Comparison of ENCODE assay signal across 23 mouse cellular contexts in genomic region chr14:7999435-7999834, GRCm38 (mm10). TPM values are rescaled to one million over a fixed set of nuclear protein-coding genes. Genes with fewer than 3 reads are reported as not detected.
"Had no signal": no experiment of that assay in that cellular context is flagged by ENCODE, and none has a peak within 500 bp of the region (broad histone marks: within the 10 kb centered on the region; RNA-seq: fewer than 3 reads in every experiment).

No protein-coding gene starts in this region.

- H3K4me3 ChIP-seq: layer of hippocampus, adult 2 months; liver, embryonic 13.5 days; midbrain, embryonic 12.5 days; midbrain, embryonic 15.5 days; neural tube, embryonic 13.5 days had no signal

- H3K4me2 ChIP-seq: liver, embryonic 13.5 days; midbrain, embryonic 12.5 days; midbrain, embryonic 15.5 days; neural tube, embryonic 13.5 days had no signal

- H3K9me3 ChIP-seq: liver, embryonic 13.5 days; midbrain, embryonic 12.5 days; midbrain, embryonic 15.5 days; neural tube, embryonic 13.5 days had no signal

- H3K36me3 ChIP-seq: liver, embryonic 13.5 days; midbrain, embryonic 12.5 days; midbrain, embryonic 15.5 days; neural tube, embryonic 13.5 days had no signal

- DNase-seq: kidney, adult 2 months; layer of hippocampus, adult 9-11 months; liver, embryonic 13.5 days; lung, adult 2 months; lung, postnatal 14 days; retina, postnatal 1 day; right cerebral cortex, postnatal 25 days; spleen, adult 18-20 months; thymus, postnatal 36 days had no signal

- ATAC-seq: intestine, postnatal 0 days; midbrain, embryonic 15.5 days had no signal

- H3K27ac ChIP-seq: kidney, postnatal 0 days; liver, embryonic 13.5 days; macrophage; midbrain, embryonic 12.5 days; midbrain, embryonic 15.5 days; neural tube, embryonic 13.5 days had no signal

- H3K9ac ChIP-seq: liver, embryonic 13.5 days; midbrain, embryonic 12.5 days; midbrain, embryonic 15.5 days; neural tube, embryonic 13.5 days had no signal

RNA-seq across cellular contexts. Expression of gene Gm45521, which starts 42.3 kb away (rescaled TPM):
- polyA plus RNA-seq: intestine, postnatal 0 days; kidney, adult 2 months; kidney, embryonic 14.5 days; kidney, postnatal 0 days; large intestine, adult 2 months; limb, embryonic 14.5 days; liver, embryonic 13.5 days; liver, embryonic 16.5 days; lung, adult 2 months; lung, embryonic 16.5 days; macrophage; midbrain, embryonic 12.5 days; thymus, postnatal 0 days; urinary bladder, adult 2 months had no signal
